Mouse (Mus musculus): Measurements from ENCODE around the gene Tor4a. TPM values are rescaled to one million over a fixed set of nuclear protein-coding genes. Genes with fewer than 3 reads are reported as not detected.
A peak's percentile ranks its signal among the peaks of the same experiment; 100 is the strongest.

Gene Tor4a
- polyA plus RNA-seq, 1 experiment from 2014 or later, result 6.2 TPM

- H3K36me3 ChIP-seq (replicated peaks), result no peaks in the 10 kb centered on the region
- H3K9ac ChIP-seq, result no peak overlapping the region
These were observed 38.0 kb upstream of the Tor4a start for GRCm38 (mm10) chr2:25234551-25235220.

GRCm38 (mm10) chr2:25234050-25234449 lies 37.4 kb upstream of the Tor4a start, which contains the start of gene Slc34a3:
Gene Slc34a3, minus strand, starts transcription at chr2:25234364.
- Histone ChIP-seq H3K27me3 (peaks cover 45% of the 10 kb centered on the region), H3K27ac (replicated peaks) (no peak within 1 kb of the TSS), H3K4me2 (no peak within 1 kb of the TSS), H3K4me1 (replicated peaks) (peaks cover 23% of the 10 kb centered on the region), H3K36me3 (replicated peaks) (no peaks in the 10 kb centered on the region), H3K9ac (no peak within 1 kb of the TSS), H3K9me3 (replicated peaks) (no peaks in the 10 kb centered on the region), H3K4me3 (replicated peaks) (no peak within 1 kb of the TSS)
- 60% methylated on average over 3 of the region's 3 CpGs for WGBS (ENCODE audit: insufficient replicate concordance)
- no peak for ATAC-seq (ENCODE audit: insufficient read depth)

More at GRCm38 (mm10) chr2:25234551-25235220, 38.0 kb upstream of the Tor4a start:
- Histone ChIP-seq H3K9me3 (replicated peaks) (no peaks in the 10 kb centered on the region), H3K4me2 (no peak overlapping the region), H3K27ac (replicated peaks) (no peak overlapping the region), H3K4me3 (replicated peaks) (no peak overlapping the region), H3K4me1 (replicated peaks) (peaks cover 22% of the 10 kb centered on the region), H3K27me3 (peaks cover 47% of the 10 kb centered on the region; the same call in 1 of the 2 replicates)
- 55% methylated on average over 5 of the region's 5 CpGs for WGBS (ENCODE audit: insufficient replicate concordance)
- no peak for ATAC-seq (ENCODE audit: insufficient read depth)

DNA sequence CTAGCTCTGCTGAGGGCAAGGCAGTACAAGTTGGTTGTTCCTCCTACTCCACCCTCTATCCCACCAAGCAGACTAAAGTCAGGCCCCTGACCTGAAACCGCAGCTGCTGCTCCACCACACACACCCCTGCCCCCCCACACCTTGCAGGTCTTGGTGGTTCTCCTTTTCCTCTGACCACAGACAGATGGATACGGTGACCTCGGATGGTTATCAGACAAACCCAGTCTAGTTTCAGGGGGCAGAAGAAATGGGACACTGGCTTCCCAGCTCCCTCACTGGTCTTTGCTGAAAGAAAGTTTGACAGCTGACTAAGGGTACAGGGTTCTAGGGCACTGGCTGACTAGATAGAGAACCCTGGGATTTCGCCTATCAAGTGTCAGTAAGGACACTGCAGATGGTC lies 36.7 kb upstream of the Tor4a start:
- peaks cover 29% of the 10 kb centered on the region for H3K4me1 ChIP-seq (replicated peaks)
- no peak overlapping the region for H3K4me3 ChIP-seq (replicated peaks)
- ATAC-seq (ENCODE audit: insufficient read depth), result no peak
- H3K4me2 ChIP-seq, result no peak overlapping the region
- H3K27ac ChIP-seq (replicated peaks), result no peak overlapping the region
- H3K9me3 ChIP-seq (replicated peaks), result no peaks in the 10 kb centered on the region
- WGBS (ENCODE audit: insufficient replicate concordance), result 12% methylated on average over 4 of the region's 4 CpGs
- H3K27me3 ChIP-seq, result peaks cover 42% of the 10 kb centered on the region
- no peaks in the 10 kb centered on the region for H3K36me3 ChIP-seq (replicated peaks)
- no peak overlapping the region for H3K9ac ChIP-seq

DNA sequence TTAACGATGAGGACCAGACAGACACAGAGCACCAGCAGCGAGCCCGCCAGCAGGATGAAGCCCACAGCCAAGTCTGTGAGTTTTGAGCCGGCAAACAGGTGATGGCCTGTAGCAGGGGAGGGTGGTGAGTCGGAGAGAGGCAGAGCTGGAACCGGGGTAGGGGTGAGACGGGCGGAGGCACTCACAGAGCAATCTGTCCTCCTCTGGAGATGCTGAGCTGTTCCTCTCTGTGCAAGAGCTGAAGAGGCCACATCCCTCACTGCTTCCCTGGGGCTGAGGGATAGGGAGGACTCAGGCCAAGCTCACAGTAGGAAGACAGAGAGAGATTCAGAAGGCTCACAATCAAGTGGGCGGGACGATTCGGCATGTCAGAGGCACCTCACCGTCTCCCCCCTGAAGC lies 34.4 kb upstream of the Tor4a start:
- Histone ChIP-seq H3K4me3 (replicated peaks) (no peak overlapping the region), H3K27me3 (peaks cover 31% of the 10 kb centered on the region), H3K9ac (no peak overlapping the region), H3K9me3 (replicated peaks) (no peaks in the 10 kb centered on the region), H3K27ac (replicated peaks) (no peak overlapping the region), H3K36me3 (replicated peaks) (no peaks in the 10 kb centered on the region), H3K4me1 (replicated peaks) (peaks cover 41% of the 10 kb centered on the region), H3K4me2 (no peak overlapping the region)
- WGBS (ENCODE audit: insufficient replicate concordance), result 63% methylated on average over 12 of the region's 12 CpGs
- ATAC-seq (ENCODE audit: insufficient read depth), result no peak

DNA sequence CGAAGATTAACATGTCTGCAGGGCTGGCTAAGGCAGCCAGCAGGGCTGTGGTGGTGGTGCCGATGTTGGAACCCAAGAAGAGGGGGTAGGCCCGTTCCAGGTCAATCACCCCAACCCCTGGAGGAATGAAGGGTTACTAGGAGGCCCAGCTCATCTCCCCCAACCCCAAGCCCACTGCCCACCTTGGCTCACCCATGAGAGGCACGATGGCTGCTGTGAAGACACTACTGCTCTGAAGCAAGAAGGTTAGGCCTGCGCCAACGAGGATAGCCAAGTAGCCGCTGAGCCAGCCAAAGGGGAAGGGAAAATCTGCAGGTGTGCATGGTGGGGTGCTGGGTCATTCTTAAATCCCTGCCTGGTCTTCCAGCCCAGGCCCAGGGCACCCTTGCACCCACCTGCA lies 33.9 kb upstream of the Tor4a start:
- Histone ChIP-seq H3K9ac (no peak overlapping the region), H3K4me1 (replicated peaks) (peaks cover 45% of the 10 kb centered on the region), H3K4me3 (replicated peaks) (no peak overlapping the region), H3K27me3 (peaks cover 31% of the 10 kb centered on the region), H3K36me3 (replicated peaks) (no peaks in the 10 kb centered on the region), H3K9me3 (replicated peaks) (no peaks in the 10 kb centered on the region), H3K4me2 (no peak overlapping the region), H3K27ac (replicated peaks) (no peak overlapping the region)
- ATAC-seq (ENCODE audit: insufficient read depth), result no peak
- WGBS (ENCODE audit: insufficient replicate concordance), result 75% methylated on average over 7 of the region's 7 CpGs

GRCm38 (mm10) chr2:25229582-25229981 lies 32.9 kb upstream of the Tor4a start:
- 71% methylated on average over 5 of the region's 5 CpGs for WGBS (ENCODE audit: insufficient replicate concordance)
- Histone ChIP-seq H3K36me3 (replicated peaks) (no peaks in the 10 kb centered on the region), H3K27me3 (peaks cover 25% of the 10 kb centered on the region), H3K4me2 (no peak overlapping the region), H3K4me1 (replicated peaks) (peaks cover 47% of the 10 kb centered on the region), H3K4me3 (replicated peaks) (no peak overlapping the region), H3K9me3 (replicated peaks) (no peaks in the 10 kb centered on the region), H3K9ac (no peak overlapping the region), H3K27ac (replicated peaks) (no peak overlapping the region)
- ATAC-seq (ENCODE audit: insufficient read depth), result no peak

DNA sequence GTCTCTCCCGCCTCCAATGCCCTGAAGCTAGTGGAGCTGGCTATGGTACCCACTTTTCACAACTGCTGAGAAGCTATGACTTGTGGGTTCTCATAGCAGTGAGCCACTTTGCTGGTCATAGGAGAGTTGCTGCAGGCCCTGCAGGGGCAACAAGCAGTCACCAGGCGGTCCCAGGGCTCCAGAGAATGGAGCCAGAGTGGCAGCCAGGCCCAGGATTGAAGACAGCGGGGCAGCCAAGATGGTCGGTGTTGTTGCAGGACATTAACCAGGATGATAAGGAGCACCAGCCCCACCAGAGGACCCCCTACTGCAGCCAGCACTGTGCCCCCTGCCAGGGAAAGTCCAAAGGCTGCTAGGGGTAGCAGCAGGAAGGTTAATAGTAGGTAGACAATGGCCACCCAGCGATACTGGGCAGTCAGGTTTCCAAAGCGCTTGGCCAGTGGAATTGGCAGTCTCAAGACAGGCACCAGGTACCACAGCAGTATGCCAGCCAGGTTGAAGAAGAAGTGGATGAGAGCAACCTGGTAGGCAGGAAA lies 32.4 kb upstream of the Tor4a start:
- peaks cover 42% of the 10 kb centered on the region for H3K4me1 ChIP-seq (replicated peaks)
- peak overlapping the region; percentile 44; the same call in 1 of the 2 replicates for H3K4me3 ChIP-seq (replicated peaks)
- no peaks in the 10 kb centered on the region for H3K9me3 ChIP-seq (replicated peaks)
- ATAC-seq (ENCODE audit: insufficient read depth), result no peak
- H3K27me3 ChIP-seq, result peaks cover 25% of the 10 kb centered on the region
- no peaks in the 10 kb centered on the region for H3K36me3 ChIP-seq (replicated peaks)
- H3K27ac ChIP-seq (replicated peaks), result no peak overlapping the region
- H3K4me2 ChIP-seq, result peak overlapping the region; percentile 70
- H3K9ac ChIP-seq, result no peak overlapping the region
- WGBS (ENCODE audit: insufficient replicate concordance), result 71% methylated on average over 6 of the region's 6 CpGs

GRCm38 (mm10) chr2:25228431-25228889 lies 31.8 kb upstream of the Tor4a start:
- Histone ChIP-seq H3K36me3 (replicated peaks) (peaks cover 4% of the 10 kb centered on the region), H3K4me1 (replicated peaks) (peaks cover 40% of the 10 kb centered on the region), H3K4me2 (peak overlapping the region; percentile 70), H3K9ac (peak overlapping the region; percentile 46), H3K9me3 (replicated peaks) (no peaks in the 10 kb centered on the region), H3K27me3 (peaks cover 25% of the 10 kb centered on the region), H3K4me3 (replicated peaks) (peak overlapping the region; percentile 44), H3K27ac (replicated peaks) (peak overlapping the region; percentile 71)
- ATAC-seq (ENCODE audit: insufficient read depth), result no peak
- under 1% methylated on average over 7 of the region's 7 CpGs for WGBS (ENCODE audit: insufficient replicate concordance)

- H3K36me3 ChIP-seq (replicated peaks), result peaks cover 15% of the 10 kb centered on the region
- no peak overlapping the region for H3K9ac ChIP-seq
- 91% methylated on average over 4 of the region's 4 CpGs for WGBS (ENCODE audit: insufficient replicate concordance)
- H3K4me2 ChIP-seq, result no peak overlapping the region
- H3K9me3 ChIP-seq (replicated peaks), result no peaks in the 10 kb centered on the region
- H3K27me3 ChIP-seq, result peaks cover 17% of the 10 kb centered on the region
- no peak overlapping the region for H3K4me3 ChIP-seq (replicated peaks)
- H3K4me1 ChIP-seq (replicated peaks), result peaks cover 41% of the 10 kb centered on the region
- ATAC-seq (ENCODE audit: insufficient read depth), result no peak
- H3K27ac ChIP-seq (replicated peaks), result peak overlapping the region; percentile 71; the same call in 1 of the 2 replicates
These were observed 30.7 kb upstream of the Tor4a start for GRCm38 (mm10) chr2:25227406-25227805.

GRCm38 (mm10) chr2:25226864-25227263 lies 30.2 kb upstream of the Tor4a start:
- Histone ChIP-seq H3K27ac (replicated peaks) (peak overlapping the region; percentile 2; the same call in 1 of the 2 replicates), H3K4me2 (no peak overlapping the region), H3K36me3 (replicated peaks) (peaks cover 20% of the 10 kb centered on the region), H3K4me3 (replicated peaks) (no peak overlapping the region), H3K27me3 (peaks cover 17% of the 10 kb centered on the region), H3K9me3 (replicated peaks) (no peaks in the 10 kb centered on the region), H3K9ac (no peak overlapping the region), H3K4me1 (replicated peaks) (peaks cover 43% of the 10 kb centered on the region)
- ATAC-seq (ENCODE audit: insufficient read depth), result no peak
- 80% methylated on average over 5 of the region's 5 CpGs for WGBS (ENCODE audit: insufficient replicate concordance)

- peaks cover 27% of the 10 kb centered on the region for H3K36me3 ChIP-seq (replicated peaks)
- H3K27ac ChIP-seq (replicated peaks), result peak overlapping the region; percentile 98
- no peak for ATAC-seq (ENCODE audit: insufficient read depth)
- H3K4me3 ChIP-seq (replicated peaks), result peak overlapping the region; percentile 70
- 78% methylated on average over 8 of the region's 8 CpGs for WGBS (ENCODE audit: insufficient replicate concordance)
- no peaks in the 10 kb centered on the region for H3K9me3 ChIP-seq (replicated peaks)
- peaks cover 8% of the 10 kb centered on the region; the same call in 1 of the 2 replicates for H3K27me3 ChIP-seq
- peak overlapping the region; percentile 74 for H3K4me2 ChIP-seq
- peak overlapping the region; percentile 78 for H3K9ac ChIP-seq
- H3K4me1 ChIP-seq (replicated peaks), result peaks cover 49% of the 10 kb centered on the region
These were observed 29.2 kb upstream of the Tor4a start for GRCm38 (mm10) chr2:25225811-25226379.

All from liver, embryonic 15.5 days (tissue).